Mouse (Mus musculus): ENCODE results near the gene Olfr323. TPM values are rescaled to one million over a fixed set of nuclear protein-coding genes. Genes with fewer than 3 reads are reported as not detected.

The Olfr323 gene
- polyA plus RNA-seq (2016; fragmentation: Nextera tagmentation; extraction: Ambion mirVana): not detected in 2 replicates

GRCm38 (mm10) chr11:58630401-58630800, at the start of gene Olfr323:
Gene Olfr323, minus strand, starts transcription at chr11:58630501.
- ATAC-seq (ENCODE audit: low FRiP score, low read depth): no peak
- WGBS: 83% methylated on average over 5 of the region's 5 CpGs
- H3K4me3 ChIP-seq: no peak within 1 kb of the TSS
- H3K27ac ChIP-seq: no peak within 1 kb of the TSS
- no peaks in the 10 kb centered on the region for H3K36me3 ChIP-seq
- H3K9ac ChIP-seq: no peak within 1 kb of the TSS
- H3K27me3 ChIP-seq (replicated peaks): no peaks in the 10 kb centered on the region
- H3K4me1 ChIP-seq: no peaks in the 10 kb centered on the region
- H3K9me3 ChIP-seq: no peaks in the 10 kb centered on the region
- no peak within 1 kb of the TSS for H3K4me2 ChIP-seq (replicated peaks)

- ATAC-seq (ENCODE audit: low FRiP score, low read depth): no peak
- H3K27me3 ChIP-seq (replicated peaks): no peaks in the 10 kb centered on the region
- H3K4me2 ChIP-seq (replicated peaks): no peak overlapping the region
- WGBS: 61% methylated on average over 4 of the region's 4 CpGs
- H3K4me1 ChIP-seq: no peaks in the 10 kb centered on the region
- H3K9ac ChIP-seq: no peak overlapping the region
- no peak overlapping the region for H3K4me3 ChIP-seq
- H3K36me3 ChIP-seq: no peaks in the 10 kb centered on the region
- no peak overlapping the region for H3K27ac ChIP-seq
- no peaks in the 10 kb centered on the region for H3K9me3 ChIP-seq
Measured at GRCm38 (mm10) chr11:58671825-58672224, 41.5 kb upstream of the Olfr323 start.

GRCm38 (mm10) chr11:58669252-58669651, 39.0 kb upstream of the Olfr323 start:
- no peak overlapping the region for H3K9ac ChIP-seq
- H3K4me3 ChIP-seq: no peak overlapping the region
- no peaks in the 10 kb centered on the region for H3K9me3 ChIP-seq
- H3K36me3 ChIP-seq: no peaks in the 10 kb centered on the region
- no peak for ATAC-seq (ENCODE audit: low FRiP score, low read depth)
- no peak overlapping the region for H3K4me2 ChIP-seq (replicated peaks)
- H3K4me1 ChIP-seq: no peaks in the 10 kb centered on the region
- no peaks in the 10 kb centered on the region for H3K27me3 ChIP-seq (replicated peaks)
- no peak overlapping the region for H3K27ac ChIP-seq

GRCm38 (mm10) chr11:58658596-58658995, 28.3 kb upstream of the Olfr323 start, which contains the start of gene Olfr322:
Gene Olfr322, plus strand, starts transcription at chr11:58658782.
- H3K4me2 ChIP-seq (replicated peaks): no peak within 1 kb of the TSS
- H3K4me1 ChIP-seq: no peaks in the 10 kb centered on the region
- no peak within 1 kb of the TSS for H3K4me3 ChIP-seq
- ATAC-seq (ENCODE audit: low FRiP score, low read depth): no peak
- no peak within 1 kb of the TSS for H3K27ac ChIP-seq
- no peaks in the 10 kb centered on the region for H3K9me3 ChIP-seq
- no peaks in the 10 kb centered on the region for H3K27me3 ChIP-seq (replicated peaks)
- H3K9ac ChIP-seq: no peak within 1 kb of the TSS
- no peaks in the 10 kb centered on the region for H3K36me3 ChIP-seq
- 88% methylated on average over 4 of the region's 4 CpGs for WGBS

GRCm38 (mm10) chr11:58655151-58655550, 24.9 kb upstream of the Olfr323 start:
- Histone ChIP-seq H3K4me2 (replicated peaks) (no peak overlapping the region), H3K4me3 (no peak overlapping the region), H3K9ac (no peak overlapping the region), H3K36me3 (no peaks in the 10 kb centered on the region), H3K9me3 (no peaks in the 10 kb centered on the region), H3K4me1 (no peaks in the 10 kb centered on the region), H3K27ac (no peak overlapping the region), H3K27me3 (replicated peaks) (no peaks in the 10 kb centered on the region)
- no peak for ATAC-seq (ENCODE audit: low FRiP score, low read depth)
- WGBS: 86% methylated on average over 3 of the region's 3 CpGs

- Histone ChIP-seq H3K27ac (no peak overlapping the region), H3K4me1 (peaks cover 9% of the 10 kb centered on the region), H3K36me3 (no peaks in the 10 kb centered on the region), H3K27me3 (replicated peaks) (peaks cover 14% of the 10 kb centered on the region), H3K4me2 (replicated peaks) (no peak overlapping the region), H3K9ac (no peak overlapping the region), H3K4me3 (no peak overlapping the region), H3K9me3 (no peaks in the 10 kb centered on the region)
- 33% methylated on average over 6 of the region's 6 CpGs for WGBS
- ATAC-seq (ENCODE audit: low FRiP score, low read depth): no peak
Measured at GRCm38 (mm10) chr11:58643350-58643749, 13.0 kb upstream of the Olfr323 start.

GRCm38 (mm10) chr11:58641638-58642358, 11.5 kb upstream of the Olfr323 start:
- no peak for ATAC-seq (ENCODE audit: low FRiP score, low read depth)
- Histone ChIP-seq H3K4me1 (peaks cover 9% of the 10 kb centered on the region), H3K9ac (peak overlapping the region; percentile 21; the same call in 1 of the 2 replicates), H3K4me3 (no peak overlapping the region), H3K36me3 (no peaks in the 10 kb centered on the region), H3K27me3 (replicated peaks) (peaks cover 14% of the 10 kb centered on the region), H3K4me2 (replicated peaks) (no peak overlapping the region), H3K9me3 (no peaks in the 10 kb centered on the region), H3K27ac (no peak overlapping the region)
- 89% methylated on average over 13 of the region's 13 CpGs for WGBS

GRCm38 (mm10) chr11:58641057-58641456, 10.8 kb upstream of the Olfr323 start:
- no peaks in the 10 kb centered on the region for H3K9me3 ChIP-seq
- 34% methylated on average over 14 of the region's 14 CpGs for WGBS
- H3K4me2 ChIP-seq (replicated peaks): peak overlapping the region; percentile 93
- peak overlapping the region; percentile 48; the same call in 1 of the 2 replicates for H3K9ac ChIP-seq
- H3K27me3 ChIP-seq (replicated peaks): peaks cover 14% of the 10 kb centered on the region
- no peaks in the 10 kb centered on the region for H3K36me3 ChIP-seq
- ATAC-seq (ENCODE audit: low FRiP score, low read depth): no peak
- peaks cover 9% of the 10 kb centered on the region for H3K4me1 ChIP-seq
- H3K4me3 ChIP-seq: 0 out of 2 replicates have a peak overlapping the region, but pooled peaks have one; percentile 43
- H3K27ac ChIP-seq: no peak overlapping the region

- Histone ChIP-seq H3K4me1 (peaks cover 9% of the 10 kb centered on the region), H3K27ac (no peak within 1 kb of the TSS), H3K36me3 (no peaks in the 10 kb centered on the region), H3K27me3 (replicated peaks) (peaks cover 14% of the 10 kb centered on the region), H3K9ac (peak within 1 kb of the TSS; percentile 48), H3K4me2 (replicated peaks) (peak within 1 kb of the TSS; percentile 93), H3K9me3 (no peaks in the 10 kb centered on the region), H3K4me3 (peak within 1 kb of the TSS; percentile 43)
- WGBS: 6% methylated on average over 34 of the region's 34 CpGs
- ATAC-seq (ENCODE audit: low FRiP score, low read depth): no peak
Measured at GRCm38 (mm10) chr11:58640272-58640867, 10.1 kb upstream of the Olfr323 start, which contains the start of gene Trim58. Gene Trim58, plus strand, starts transcription at chr11:58640465.

- H3K4me2 ChIP-seq (replicated peaks): no peak overlapping the region
- peaks cover 9% of the 10 kb centered on the region for H3K4me1 ChIP-seq
- H3K9me3 ChIP-seq: no peaks in the 10 kb centered on the region
- peaks cover 14% of the 10 kb centered on the region for H3K27me3 ChIP-seq (replicated peaks)
- WGBS: 63% methylated on average over 7 of the region's 7 CpGs
- no peaks in the 10 kb centered on the region for H3K36me3 ChIP-seq
- no peak overlapping the region for H3K9ac ChIP-seq
- H3K4me3 ChIP-seq: no peak overlapping the region
- H3K27ac ChIP-seq: no peak overlapping the region
- no peak for ATAC-seq (ENCODE audit: low FRiP score, low read depth)
Measured at GRCm38 (mm10) chr11:58638176-58638701, 7.9 kb upstream of the Olfr323 start.

- H3K4me3 ChIP-seq: no peak overlapping the region
- no peaks in the 10 kb centered on the region for H3K36me3 ChIP-seq
- no peaks in the 10 kb centered on the region for H3K9me3 ChIP-seq
- 33% methylated on average over 4 of the region's 4 CpGs for WGBS
- ATAC-seq (ENCODE audit: low FRiP score, low read depth): 0 out of 2 replicates have a peak, but pooled peaks have one; percentile 33
- no peak overlapping the region for H3K4me2 ChIP-seq (replicated peaks)
- H3K27me3 ChIP-seq (replicated peaks): peaks cover 10% of the 10 kb centered on the region
- H3K27ac ChIP-seq: no peak overlapping the region
- H3K4me1 ChIP-seq: peaks cover 9% of the 10 kb centered on the region
- no peak overlapping the region for H3K9ac ChIP-seq
Measured at GRCm38 (mm10) chr11:58636376-58636977, 6.2 kb upstream of the Olfr323 start.

GRCm38 (mm10) chr11:58634878-58635277, 4.6 kb upstream of the Olfr323 start:
- Histone ChIP-seq H3K4me2 (replicated peaks) (no peak overlapping the region), H3K9me3 (no peaks in the 10 kb centered on the region), H3K4me3 (no peak overlapping the region), H3K9ac (no peak overlapping the region), H3K36me3 (no peaks in the 10 kb centered on the region), H3K27me3 (replicated peaks) (no peaks in the 10 kb centered on the region; the same call in 1 of the 2 replicates), H3K4me1 (no peaks in the 10 kb centered on the region), H3K27ac (no peak overlapping the region)
- 57% methylated on average over 4 of the region's 4 CpGs for WGBS
- no peak for ATAC-seq (ENCODE audit: low FRiP score, low read depth)

Measured in neural tube, embryonic 12.5 days (tissue).